Mouse (Mus musculus) thymus, adult 2 months (tissue): ENCODE results near the gene Rrp7a.

ENCODE experiments used
- CTCF ChIP-seq: fragments of 200-500 bp; IDR thresholded peaks from 2 replicates; pipeline ENCODE4 v1.5.1; 2012; ENCODE audit warnings: mild to moderate bottlenecking, control low read depth, low read length, moderate library complexity, borderline replicate concordance; ENCODE audit not compliant: control insufficient read depth, poor library complexity, insufficient read depth; ENCODE audit errors: extremely low read depth
- POLR2A ChIP-seq: fragments of 200-500 bp; IDR thresholded peaks from 2 replicates; pipeline ENCODE4 v1.6.1; 2012; ENCODE audit warnings: mild to moderate bottlenecking, low read length, control low read depth, moderate library complexity; ENCODE audit not compliant: control insufficient read depth, poor library complexity, insufficient read depth; ENCODE audit errors: extremely low read depth

- TF ChIP-seq CTCF (no peak), POLR2A (no peak)
Observed at GRCm38 (mm10) chr15:83070942-83071341, 51.7 kb downstream of the Rrp7a start.
